Mouse (Mus musculus): ENCODE data around the gene Tmem144.

DNA sequence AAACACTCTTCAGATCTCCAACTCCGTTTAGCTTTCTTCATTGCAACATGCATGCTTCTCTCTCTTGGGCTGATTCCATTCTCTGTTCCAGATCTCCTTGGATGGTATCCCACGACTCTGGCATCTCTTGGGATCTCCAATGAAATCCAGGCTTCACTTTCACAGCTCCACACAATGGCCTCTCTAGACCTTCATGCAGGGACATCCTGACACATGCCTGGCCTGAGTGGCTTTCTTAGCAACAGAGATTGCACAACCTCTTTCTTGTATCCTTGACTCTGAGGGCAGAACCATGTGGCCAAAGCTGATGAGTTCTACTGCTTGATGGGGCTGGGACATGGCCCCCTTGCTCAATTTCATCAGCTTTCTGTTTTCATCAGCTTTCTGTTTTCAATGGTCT, 79.9 kb downstream of the Tmem144 start:
- TF ChIP-seq POLR2A (IDR thresholded peaks at IDR 0.05; ENCODE audit: borderline replicate concordance, insufficient read depth, low read length) (no peak), CTCF (IDR thresholded peaks at IDR 0.05; ENCODE audit: borderline replicate concordance, insufficient read depth, low read depth, low read length) (no peak)

Measured in cerebellum, adult 2 months (tissue).